Mouse (Mus musculus): ENCODE data around the gene Tbc1d10b.

DNA sequence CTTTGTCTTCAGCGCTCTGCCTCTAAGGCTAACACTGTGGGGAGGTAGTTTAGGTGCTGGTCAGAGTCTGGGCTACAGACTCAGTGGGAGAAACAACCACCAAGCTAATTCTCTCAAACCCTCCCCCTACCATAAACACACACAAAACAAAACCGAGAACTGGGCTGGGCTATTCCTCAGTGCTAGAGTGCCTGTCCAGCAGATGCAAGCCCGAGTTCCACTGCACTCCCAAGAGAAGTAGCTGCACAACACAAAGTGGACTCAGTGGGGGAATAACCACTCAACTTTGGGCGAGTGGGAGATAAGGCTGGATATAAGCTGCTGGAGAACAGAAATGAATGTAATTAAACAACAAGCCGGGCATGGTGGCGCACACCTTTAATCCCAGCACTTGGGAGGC, 17.6 kb downstream of the Tbc1d10b start:
- no peak for TF ChIP-seq TCF12 (IDR thresholded peaks at IDR 0.05; ENCODE audit: insufficient read depth, poor library complexity, severe bottlenecking)
- no peak for TF ChIP-seq POLR2A (IDR thresholded peaks at IDR 0.05; ENCODE audit: insufficient read length, low read depth)
- no peak for TF ChIP-seq MAX (IDR thresholded peaks at IDR 0.05; ENCODE audit: low read depth)

Data from myocyte (in vitro differentiated cells).